Mouse (Mus musculus): ENCODE results near the gene Pcsk4. TPM values are rescaled to one million over a fixed set of nuclear protein-coding genes. Genes with fewer than 3 reads are reported as not detected.
A peak's percentile ranks its signal among the peaks of the same experiment; 100 is the strongest.
"Not testable (repeated sequence)": the region's sequence is repeated elsewhere in the genome, so short reads cannot be mapped to it uniquely, and the experiment has no call there.

Gene Pcsk4
- polyA plus RNA-seq, 1 experiment from 2014 or later = 4.9 TPM

DNA sequence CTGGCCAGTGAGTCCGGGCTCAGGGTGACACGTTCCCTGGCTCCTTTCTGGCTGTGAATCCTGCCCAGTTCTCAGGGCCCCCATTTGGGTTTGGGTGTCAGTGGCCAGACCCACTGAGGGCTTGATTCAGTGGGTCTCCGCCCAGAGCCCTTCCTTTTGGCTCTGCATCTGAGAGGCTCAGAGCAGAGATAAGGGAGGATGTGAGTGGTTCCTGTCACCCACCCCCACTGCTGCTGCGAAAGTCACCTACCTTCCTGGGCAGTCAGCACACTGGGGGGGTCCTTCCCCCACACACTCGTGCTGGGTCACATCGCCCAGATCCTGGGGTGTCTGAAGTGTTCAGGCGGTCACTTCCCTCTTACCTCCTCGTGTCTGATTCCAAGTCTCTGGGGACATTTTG, 23.4 kb upstream of the Pcsk4 start:
- 61% methylated on average over 8 of the region's 8 CpGs for WGBS
- H3K36me3 ChIP-seq (ENCODE audit: control insufficient read depth, insufficient read depth, low read length) = no peaks in the 10 kb centered on the region
- H3K9me3 ChIP-seq (ENCODE audit: control insufficient read depth, low read length) = no peaks in the 10 kb centered on the region
- no peak overlapping the region for H3K9ac ChIP-seq (replicated peaks; ENCODE audit: low read depth, low read length)
- H3K27ac ChIP-seq (ENCODE audit: low read depth, low read length) = no peak overlapping the region
- H3K27me3 ChIP-seq (ENCODE audit: control insufficient read depth, insufficient read depth, low read length) = peaks cover 63% of the 10 kb centered on the region
- no peak overlapping the region for H3K4me3 ChIP-seq (ENCODE audit: low read depth, low read length)
- ATAC-seq (ENCODE audit: low read depth) = no peak
- H3K4me1 ChIP-seq (ENCODE audit: control insufficient read depth, insufficient read depth, low read length) = peaks cover 10% of the 10 kb centered on the region; the same call in 1 of the 2 replicates
- H3K4me2 ChIP-seq (ENCODE audit: low read depth, low read length) = no peak overlapping the region

GRCm38 (mm10) chr10:80351896-80352295, 22.6 kb upstream of the Pcsk4 start:
- Histone ChIP-seq H3K9me3 (ENCODE audit: control insufficient read depth, low read length) (no peaks in the 10 kb centered on the region), H3K4me3 (ENCODE audit: low read depth, low read length) (no peak overlapping the region), H3K27me3 (ENCODE audit: control insufficient read depth, insufficient read depth, low read length) (peaks cover 61% of the 10 kb centered on the region), H3K4me2 (ENCODE audit: low read depth, low read length) (no peak overlapping the region), H3K4me1 (ENCODE audit: control insufficient read depth, insufficient read depth, low read length) (peaks cover 8% of the 10 kb centered on the region; the same call in 1 of the 2 replicates), H3K36me3 (ENCODE audit: control insufficient read depth, insufficient read depth, low read length) (no peaks in the 10 kb centered on the region), H3K27ac (ENCODE audit: low read depth, low read length) (no peak overlapping the region), H3K9ac (replicated peaks; ENCODE audit: low read depth, low read length) (no peak overlapping the region)
- WGBS = 24% methylated on average over 11 of the region's 11 CpGs
- ATAC-seq (ENCODE audit: low read depth) = no peak

DNA sequence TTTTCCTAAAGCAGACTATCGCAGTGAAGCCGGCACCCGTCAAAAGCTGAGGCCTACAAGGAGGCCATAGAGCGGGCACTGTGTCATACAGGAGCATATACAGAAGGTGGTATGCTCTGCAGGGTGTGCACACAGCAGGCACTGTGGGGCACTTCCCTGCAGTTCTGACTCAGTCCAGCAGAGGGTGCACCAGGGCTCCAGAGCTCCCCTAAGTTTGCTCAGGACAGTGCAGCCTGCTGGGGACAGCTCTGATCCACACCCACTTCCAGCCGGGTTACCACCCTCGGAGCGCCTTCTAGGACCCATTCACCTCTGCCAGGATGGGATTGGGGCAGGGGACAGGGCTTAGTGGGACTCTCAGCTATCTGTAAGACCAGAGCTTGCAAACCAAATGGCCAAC, 21.0 kb upstream of the Pcsk4 start:
- H3K9me3 ChIP-seq (ENCODE audit: control insufficient read depth, low read length) = no peaks in the 10 kb centered on the region
- no peaks in the 10 kb centered on the region for H3K36me3 ChIP-seq (ENCODE audit: control insufficient read depth, insufficient read depth, low read length)
- H3K27me3 ChIP-seq (ENCODE audit: control insufficient read depth, insufficient read depth, low read length) = peaks cover 51% of the 10 kb centered on the region
- no peak overlapping the region for H3K9ac ChIP-seq (replicated peaks; ENCODE audit: low read depth, low read length)
- H3K4me3 ChIP-seq (ENCODE audit: low read depth, low read length) = no peak overlapping the region
- no peak overlapping the region for H3K27ac ChIP-seq (ENCODE audit: low read depth, low read length)
- no peaks in the 10 kb centered on the region for H3K4me1 ChIP-seq (ENCODE audit: control insufficient read depth, insufficient read depth, low read length)
- peak; percentile 71 for ATAC-seq (ENCODE audit: low read depth)
- H3K4me2 ChIP-seq (ENCODE audit: low read depth, low read length) = no peak overlapping the region
- under 1% methylated on average over 7 of the region's 7 CpGs for WGBS

- H3K4me1 ChIP-seq (ENCODE audit: control insufficient read depth, insufficient read depth, low read length) = no peaks in the 10 kb centered on the region
- H3K9ac ChIP-seq (replicated peaks; ENCODE audit: low read depth, low read length) = no peak overlapping the region
- WGBS = 18% methylated on average over 26 of the region's 26 CpGs
- no peaks in the 10 kb centered on the region for H3K9me3 ChIP-seq (ENCODE audit: control insufficient read depth, low read length)
- H3K4me3 ChIP-seq (ENCODE audit: low read depth, low read length) = no peak overlapping the region
- no peak overlapping the region for H3K27ac ChIP-seq (ENCODE audit: low read depth, low read length)
- H3K36me3 ChIP-seq (ENCODE audit: control insufficient read depth, insufficient read depth, low read length) = no peaks in the 10 kb centered on the region
- H3K27me3 ChIP-seq (ENCODE audit: control insufficient read depth, insufficient read depth, low read length) = peaks cover 57% of the 10 kb centered on the region
- H3K4me2 ChIP-seq (ENCODE audit: low read depth, low read length) = no peak overlapping the region
- no peak for ATAC-seq (ENCODE audit: low read depth)
These were observed 19.7 kb upstream of the Pcsk4 start for GRCm38 (mm10) chr10:80348981-80349380.

- H3K27ac ChIP-seq (ENCODE audit: low read depth, low read length) = no peak within 1 kb of the TSS; the same call in 1 of the 2 replicates
- peaks cover 63% of the 10 kb centered on the region for H3K27me3 ChIP-seq (ENCODE audit: control insufficient read depth, insufficient read depth, low read length)
- WGBS = 0% methylated on average over 38 of the region's 42 CpGs
- H3K4me2 ChIP-seq (ENCODE audit: low read depth, low read length) = no peak within 1 kb of the TSS
- no peak for ATAC-seq (ENCODE audit: low read depth)
- H3K4me3 ChIP-seq (ENCODE audit: low read depth, low read length) = no peak within 1 kb of the TSS
- no peaks in the 10 kb centered on the region for H3K4me1 ChIP-seq (ENCODE audit: control insufficient read depth, insufficient read depth, low read length)
- no peak within 1 kb of the TSS for H3K9ac ChIP-seq (replicated peaks; ENCODE audit: low read depth, low read length)
- no peaks in the 10 kb centered on the region for H3K36me3 ChIP-seq (ENCODE audit: control insufficient read depth, insufficient read depth, low read length)
- H3K9me3 ChIP-seq (ENCODE audit: control insufficient read depth, low read length) = no peaks in the 10 kb centered on the region
These were observed 19.0 kb upstream of the Pcsk4 start, which contains the start of gene Adamtsl5 for GRCm38 (mm10) chr10:80348244-80348781. TSS of gene Adamtsl5 (minus strand) at chr10:80348412.

GRCm38 (mm10) chr10:80347514-80347967, 18.2 kb upstream of the Pcsk4 start:
- WGBS = 12% methylated on average over 15 of the region's 17 CpGs
- Histone ChIP-seq H3K4me2 (ENCODE audit: low read depth, low read length) (no peak overlapping the region), H3K4me3 (ENCODE audit: low read depth, low read length) (no peak overlapping the region)

DNA sequence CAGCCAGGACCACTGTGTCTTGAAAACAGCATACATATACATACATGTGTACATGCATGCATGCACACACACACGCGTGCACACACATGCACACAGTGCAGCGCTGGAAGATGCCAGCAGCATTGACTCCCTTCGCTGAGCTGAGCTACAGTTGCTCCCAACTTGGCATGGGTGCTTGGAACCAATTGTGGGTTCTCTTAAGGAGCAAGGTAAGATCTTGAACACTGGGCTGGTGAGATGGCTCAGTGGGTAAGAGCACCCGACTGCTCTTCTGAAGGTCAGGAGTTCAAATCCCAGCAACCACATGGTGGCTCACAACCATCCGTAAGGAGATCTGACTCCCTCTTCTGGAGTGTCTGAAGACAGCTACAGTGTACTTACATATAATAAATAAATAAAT, 16.6 kb upstream of the Pcsk4 start:
- 84% methylated on average over 5 of the region's 6 CpGs for WGBS
- not testable (repeated sequence) for H3K4me1 ChIP-seq (ENCODE audit: control insufficient read depth, insufficient read depth, low read length); H3K36me3 ChIP-seq (ENCODE audit: control insufficient read depth, insufficient read depth, low read length); ATAC-seq (ENCODE audit: low read depth); H3K4me2 ChIP-seq (ENCODE audit: low read depth, low read length); H3K9ac ChIP-seq (replicated peaks; ENCODE audit: low read depth, low read length); H3K4me3 ChIP-seq (ENCODE audit: low read depth, low read length); H3K9me3 ChIP-seq (ENCODE audit: control insufficient read depth, low read length); H3K27ac ChIP-seq (ENCODE audit: low read depth, low read length)
- H3K27me3 ChIP-seq (ENCODE audit: control insufficient read depth, insufficient read depth, low read length) = peaks cover 73% of the 10 kb centered on the region

More at GRCm38 (mm10) chr10:80347514-80347967, 18.2 kb upstream of the Pcsk4 start:
- ATAC-seq (ENCODE audit: low read depth) = no peak
- no peak overlapping the region; the same call in 1 of the 2 replicates for H3K27ac ChIP-seq (ENCODE audit: low read depth, low read length)
- no peaks in the 10 kb centered on the region for H3K9me3 ChIP-seq (ENCODE audit: control insufficient read depth, low read length)
- no peak overlapping the region for H3K9ac ChIP-seq (replicated peaks; ENCODE audit: low read depth, low read length)
- no peaks in the 10 kb centered on the region for H3K36me3 ChIP-seq (ENCODE audit: control insufficient read depth, insufficient read depth, low read length)
- 0 out of 2 replicates have a peak, but pooled peaks cover 3% of the 10 kb centered on the region for H3K4me1 ChIP-seq (ENCODE audit: control insufficient read depth, insufficient read depth, low read length)
- H3K27me3 ChIP-seq (ENCODE audit: control insufficient read depth, insufficient read depth, low read length) = peaks cover 58% of the 10 kb centered on the region

DNA sequence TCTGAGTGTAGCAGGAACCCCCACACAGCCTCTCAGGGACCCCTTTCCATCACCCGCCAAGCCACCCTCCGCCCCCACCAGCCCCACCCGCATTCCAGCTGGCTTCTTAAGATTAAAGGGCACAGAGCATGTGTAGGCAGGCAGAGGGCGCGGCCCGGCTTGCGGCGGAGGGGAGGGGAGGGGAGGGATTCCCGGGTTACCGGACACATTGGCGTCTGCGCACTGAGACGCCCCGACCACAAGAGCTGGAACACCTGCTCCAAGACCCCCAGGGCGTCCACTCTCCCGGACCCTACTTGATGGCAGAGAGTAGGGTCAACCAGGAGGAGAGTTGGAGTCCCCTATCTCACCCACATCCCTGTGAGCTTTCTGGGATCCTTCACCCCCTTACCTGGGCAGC, 15.8 kb upstream of the Pcsk4 start:
- Histone ChIP-seq H3K9ac (replicated peaks; ENCODE audit: low read depth, low read length) (no peak overlapping the region), H3K27me3 (ENCODE audit: control insufficient read depth, insufficient read depth, low read length) (peaks cover 78% of the 10 kb centered on the region), H3K36me3 (ENCODE audit: control insufficient read depth, insufficient read depth, low read length) (no peaks in the 10 kb centered on the region; the same call in 1 of the 2 replicates), H3K4me1 (ENCODE audit: control insufficient read depth, insufficient read depth, low read length) (peaks cover 7% of the 10 kb centered on the region; the same call in 1 of the 2 replicates), H3K4me3 (ENCODE audit: low read depth, low read length) (no peak overlapping the region), H3K4me2 (ENCODE audit: low read depth, low read length) (no peak overlapping the region), H3K27ac (ENCODE audit: low read depth, low read length) (no peak overlapping the region), H3K9me3 (ENCODE audit: control insufficient read depth, low read length) (no peaks in the 10 kb centered on the region)
- 2% methylated on average over 16 of the region's 16 CpGs for WGBS
- ATAC-seq (ENCODE audit: low read depth) = no peak

DNA sequence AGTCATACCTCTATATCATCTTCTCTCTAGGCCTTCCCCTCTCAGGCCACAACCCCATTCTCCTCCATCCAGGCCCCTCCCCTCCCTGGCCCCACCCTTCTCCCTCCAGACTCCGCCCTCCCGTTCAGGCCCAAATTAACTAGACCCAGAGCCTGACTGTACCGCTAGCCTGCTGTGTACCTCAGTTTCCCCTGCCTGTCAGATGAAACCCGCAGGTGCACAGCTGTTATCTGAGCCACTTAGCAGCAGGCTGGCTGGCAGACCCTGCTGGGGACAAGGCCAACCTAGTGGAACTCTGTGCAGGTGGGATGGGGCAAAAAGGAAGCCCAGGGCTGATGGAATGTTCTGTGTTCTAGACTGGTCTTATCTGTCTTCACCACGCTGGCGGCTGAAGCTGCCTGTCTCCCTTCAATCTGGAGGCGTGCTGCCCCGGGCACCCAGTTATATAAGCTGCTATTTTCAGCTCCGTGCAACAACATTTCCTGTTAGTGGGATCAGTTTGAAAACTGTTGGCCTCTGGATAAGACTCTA, 14.9 kb upstream of the Pcsk4 start:
- Histone ChIP-seq H3K27me3 (ENCODE audit: control insufficient read depth, insufficient read depth, low read length) (peaks cover 69% of the 10 kb centered on the region), H3K27ac (ENCODE audit: low read depth, low read length) (no peak overlapping the region), H3K9me3 (ENCODE audit: control insufficient read depth, low read length) (no peaks in the 10 kb centered on the region), H3K36me3 (ENCODE audit: control insufficient read depth, insufficient read depth, low read length) (no peaks in the 10 kb centered on the region; the same call in 1 of the 2 replicates), H3K4me2 (ENCODE audit: low read depth, low read length) (no peak overlapping the region), H3K4me3 (ENCODE audit: low read depth, low read length) (no peak overlapping the region), H3K4me1 (ENCODE audit: control insufficient read depth, insufficient read depth, low read length) (peaks cover 10% of the 10 kb centered on the region; the same call in 1 of the 2 replicates), H3K9ac (replicated peaks; ENCODE audit: low read depth, low read length) (no peak overlapping the region)
- 40% methylated on average over 9 of the region's 9 CpGs for WGBS
- ATAC-seq (ENCODE audit: low read depth) = no peak
